Mouse (Mus musculus) lung, postnatal 36 days (tissue): ENCODE data around the gene Cox7a2.

Experiments used
- DNase-seq: peaks from one replicate; pipeline ENCODE4 v3.0.0; 2022; ENCODE audit warnings: mixed read lengths

Gene Cox7a2

GRCm38 (mm10) chr9:79759385-79760005 lies at the start of gene Cox7a2:
Gene Cox7a2, minus strand, starts transcription at chr9:79759878.
- peak; percentile 99 for DNase-seq

- no peak for DNase-seq
These were observed 49.7 kb upstream of the Cox7a2 start for GRCm38 (mm10) chr9:79809411-79809810.

GRCm38 (mm10) chr9:79807178-79807577 lies 47.5 kb upstream of the Cox7a2 start:
- DNase-seq = no peak

- DNase-seq = peak; percentile 74
These were observed 46.8 kb upstream of the Cox7a2 start for GRCm38 (mm10) chr9:79806317-79807075.

- no peak for DNase-seq
These were observed 45.7 kb upstream of the Cox7a2 start for GRCm38 (mm10) chr9:79805426-79805825.

- peak; percentile 52 for DNase-seq
These were observed 36.9 kb upstream of the Cox7a2 start for GRCm38 (mm10) chr9:79796461-79797135.

- DNase-seq = no peak
These were observed 35.4 kb upstream of the Cox7a2 start for GRCm38 (mm10) chr9:79795076-79795475.

GRCm38 (mm10) chr9:79792841-79793835 lies 33.5 kb upstream of the Cox7a2 start, which contains the start of gene Tmem30a:
Gene Tmem30a, minus strand, starts transcription at chr9:79793507.
- DNase-seq = peak; percentile 95

GRCm38 (mm10) chr9:79785794-79786085 lies 26.1 kb upstream of the Cox7a2 start:
- DNase-seq = peak; percentile 19

- DNase-seq = no peak
These were observed 25.5 kb upstream of the Cox7a2 start for GRCm38 (mm10) chr9:79784934-79785793.

GRCm38 (mm10) chr9:79784439-79784838 lies 24.8 kb upstream of the Cox7a2 start:
- DNase-seq = no peak

- no peak for DNase-seq
These were observed 19.7 kb upstream of the Cox7a2 start for GRCm38 (mm10) chr9:79779354-79779753.

- no peak for DNase-seq
These were observed 7.4 kb upstream of the Cox7a2 start for GRCm38 (mm10) chr9:79766991-79767545.

GRCm38 (mm10) chr9:79765329-79765728 lies 5.7 kb upstream of the Cox7a2 start:
- DNase-seq = peak; percentile 57

- peak; percentile 71 for DNase-seq
These were observed 2.8 kb upstream of the Cox7a2 start for GRCm38 (mm10) chr9:79762519-79762918.

- DNase-seq = no peak
These were observed 398 bp upstream of the Cox7a2 start for GRCm38 (mm10) chr9:79760076-79760475.

- DNase-seq = no peak
These were observed 4.4 kb downstream of the Cox7a2 start for GRCm38 (mm10) chr9:79755311-79755710.

- DNase-seq = no peak
These were observed 7.8 kb downstream of the Cox7a2 start for GRCm38 (mm10) chr9:79751846-79752245.

- no peak for DNase-seq
These were observed 9.0 kb downstream of the Cox7a2 start for GRCm38 (mm10) chr9:79750709-79751108.

- no peak for DNase-seq
These were observed 14.6 kb downstream of the Cox7a2 start for GRCm38 (mm10) chr9:79745036-79745435.

- DNase-seq = peak; percentile 11
These were observed 24.1 kb downstream of the Cox7a2 start for GRCm38 (mm10) chr9:79735608-79736007.
